Mouse (Mus musculus): ENCODE data around the gene Wasf3. TPM values are rescaled to one million over a fixed set of nuclear protein-coding genes. Genes with fewer than 3 reads are reported as not detected.

The Wasf3 gene
- 10 to 100 TPM; 23.8 to 26.9 (median 25.3) TPM for total RNA-seq (2022)

- peak; percentile 71 for DNase-seq
These were observed at the start of gene Wasf3 for GRCm38 (mm10) chr5:146384935-146385591. Gene Wasf3, plus strand, starts transcription at chr5:146384985.

DNA sequence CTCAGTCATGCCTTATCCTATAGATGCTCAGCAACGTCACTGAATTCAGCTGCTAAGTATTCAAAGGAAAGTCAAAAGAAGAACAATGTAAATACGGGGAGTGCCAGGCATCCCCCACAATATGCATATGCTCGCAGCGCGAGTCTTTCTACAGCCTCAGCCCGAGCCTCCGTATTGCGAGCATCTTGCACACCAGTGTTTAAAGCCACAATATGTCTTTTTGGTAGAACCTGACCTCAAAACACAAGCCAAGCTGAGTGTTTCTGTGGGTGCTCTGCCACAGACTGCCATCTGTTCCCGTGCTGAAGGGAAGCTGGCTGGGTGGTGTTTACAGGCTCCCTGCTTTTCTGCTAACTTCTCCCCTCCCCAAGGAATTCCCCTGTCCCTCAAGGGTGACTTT lies 46.7 kb upstream of the Wasf3 start:
- DNase-seq = no peak

- DNase-seq = no peak
These were observed 44.7 kb upstream of the Wasf3 start for GRCm38 (mm10) chr5:146340037-146340436.

GRCm38 (mm10) chr5:146344911-146345686 lies 39.7 kb upstream of the Wasf3 start:
- DNase-seq = no peak

GRCm38 (mm10) chr5:146347081-146347480 lies 37.7 kb upstream of the Wasf3 start:
- DNase-seq = no peak

- DNase-seq = no peak
These were observed 35.6 kb upstream of the Wasf3 start for GRCm38 (mm10) chr5:146349183-146349582.

DNA sequence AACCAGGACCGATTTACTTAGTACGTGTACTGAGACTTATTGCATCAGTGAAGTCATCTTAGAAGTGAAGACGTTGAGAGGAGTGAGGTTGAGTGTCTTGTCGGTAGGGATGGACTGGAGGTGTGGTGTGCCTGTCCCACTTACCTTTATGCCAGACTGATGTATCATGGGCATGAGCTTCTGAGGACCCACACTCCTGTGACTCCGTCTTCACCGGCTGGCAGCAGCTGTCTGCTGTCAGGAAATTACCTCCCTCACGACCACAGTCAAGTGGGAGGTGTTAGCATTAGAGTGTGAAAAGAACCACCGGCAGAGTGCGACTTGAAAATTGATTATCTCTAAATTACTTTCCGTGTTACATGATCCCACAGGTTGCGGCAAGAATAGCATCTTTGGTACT lies 34.0 kb upstream of the Wasf3 start:
- DNase-seq = no peak

GRCm38 (mm10) chr5:146352006-146352405 lies 32.8 kb upstream of the Wasf3 start:
- peak; percentile 55 for DNase-seq

- DNase-seq = no peak
These were observed 24.4 kb upstream of the Wasf3 start for GRCm38 (mm10) chr5:146360386-146360785.

- DNase-seq = peak; percentile 39
These were observed 22.1 kb upstream of the Wasf3 start for GRCm38 (mm10) chr5:146362711-146363110.

DNA sequence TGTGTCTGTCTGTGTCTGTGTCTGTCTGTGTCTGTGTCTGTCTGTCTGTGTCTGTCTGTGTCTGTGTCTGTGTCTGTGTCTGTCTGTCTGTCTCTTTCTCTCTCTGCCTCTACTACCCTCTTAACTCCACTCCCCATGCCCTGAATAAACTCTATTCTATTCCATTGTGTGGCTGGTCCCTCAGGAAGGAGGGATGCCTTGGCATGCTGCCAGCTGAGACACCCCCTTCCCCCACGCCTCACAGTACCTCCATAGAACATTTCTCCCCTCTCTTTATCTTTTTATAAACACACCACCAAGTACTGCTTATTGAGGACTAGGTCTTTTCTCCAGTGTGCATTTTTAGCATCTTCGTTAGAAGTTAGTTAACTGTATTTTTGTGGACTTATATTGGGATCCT lies 16.4 kb upstream of the Wasf3 start:
- DNase-seq = no peak

- no peak for DNase-seq
These were observed 15.8 kb upstream of the Wasf3 start for GRCm38 (mm10) chr5:146368971-146369370.

GRCm38 (mm10) chr5:146370794-146371193 lies 14.0 kb upstream of the Wasf3 start:
- no peak for DNase-seq

GRCm38 (mm10) chr5:146373238-146373637 lies 11.5 kb upstream of the Wasf3 start:
- DNase-seq = no peak

DNA sequence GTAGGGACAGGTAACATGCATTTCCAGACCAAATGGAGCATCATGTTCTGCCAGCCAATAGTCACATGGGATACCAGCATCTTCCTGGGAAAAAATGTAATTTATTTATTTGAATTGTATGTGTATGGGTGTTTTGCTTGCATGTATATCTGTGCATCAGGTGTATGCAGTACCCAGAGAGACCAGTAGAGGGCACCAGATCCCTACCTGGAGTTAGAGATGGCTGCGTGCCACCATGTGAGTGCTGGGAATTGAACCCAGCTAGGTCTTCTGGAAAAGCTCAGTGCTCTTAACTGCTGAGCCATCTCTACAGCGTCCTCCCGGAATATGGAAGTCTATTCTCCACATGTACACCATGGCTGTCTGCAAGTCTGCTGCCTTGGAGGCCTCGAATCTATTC lies 8.2 kb upstream of the Wasf3 start:
- no peak for DNase-seq

DNA sequence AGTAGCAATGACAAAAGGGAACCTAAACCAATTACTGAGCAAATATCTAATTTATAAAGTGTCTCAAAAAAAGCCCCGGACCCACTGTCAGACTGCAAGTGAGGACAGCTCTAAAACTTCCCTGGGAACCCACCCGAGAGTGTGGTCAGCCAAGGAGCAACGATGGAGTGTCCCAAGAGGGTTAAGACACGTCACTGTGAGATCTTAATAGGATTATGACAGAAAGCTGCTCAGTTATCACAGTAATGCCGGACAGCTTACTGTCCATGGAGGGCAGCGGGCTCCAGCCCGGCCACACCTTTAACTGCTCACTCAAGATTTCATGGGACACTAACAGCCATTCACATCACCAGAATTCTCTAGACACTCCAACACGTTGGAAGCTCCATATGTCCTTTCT lies 4.7 kb upstream of the Wasf3 start:
- no peak for DNase-seq

- no peak for DNase-seq
These were observed 2.5 kb upstream of the Wasf3 start for GRCm38 (mm10) chr5:146382268-146382667.

GRCm38 (mm10) chr5:146383401-146383800 lies 1.4 kb upstream of the Wasf3 start:
- no peak for DNase-seq

- no peak for DNase-seq
These were observed 1.2 kb downstream of the Wasf3 start for GRCm38 (mm10) chr5:146385989-146386388.

- no peak for DNase-seq
These were observed 2.1 kb downstream of the Wasf3 start for GRCm38 (mm10) chr5:146386906-146387305.

- DNase-seq = no peak
These were observed 9.8 kb downstream of the Wasf3 start for GRCm38 (mm10) chr5:146394563-146394962.

DNA sequence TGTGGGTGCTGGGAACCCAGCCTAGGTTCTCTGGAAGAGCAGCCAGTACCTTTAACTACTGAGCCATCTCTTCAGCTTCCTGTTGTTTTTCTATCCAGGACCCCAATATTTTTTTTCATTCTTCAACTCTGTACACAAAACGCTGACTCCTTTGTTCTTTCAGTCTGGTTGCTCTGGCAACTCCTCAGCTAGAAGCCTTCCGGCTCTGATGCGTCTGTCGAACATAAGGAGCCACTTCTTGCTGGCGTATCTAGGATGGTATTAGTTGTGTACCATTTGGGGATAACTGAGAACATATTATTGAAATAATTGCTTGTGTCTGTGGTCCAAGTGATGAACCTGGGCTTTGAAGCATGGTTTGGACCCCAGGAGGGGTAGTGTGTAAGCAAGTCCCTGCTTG lies 12.5 kb downstream of the Wasf3 start:
- no peak for DNase-seq

DNA sequence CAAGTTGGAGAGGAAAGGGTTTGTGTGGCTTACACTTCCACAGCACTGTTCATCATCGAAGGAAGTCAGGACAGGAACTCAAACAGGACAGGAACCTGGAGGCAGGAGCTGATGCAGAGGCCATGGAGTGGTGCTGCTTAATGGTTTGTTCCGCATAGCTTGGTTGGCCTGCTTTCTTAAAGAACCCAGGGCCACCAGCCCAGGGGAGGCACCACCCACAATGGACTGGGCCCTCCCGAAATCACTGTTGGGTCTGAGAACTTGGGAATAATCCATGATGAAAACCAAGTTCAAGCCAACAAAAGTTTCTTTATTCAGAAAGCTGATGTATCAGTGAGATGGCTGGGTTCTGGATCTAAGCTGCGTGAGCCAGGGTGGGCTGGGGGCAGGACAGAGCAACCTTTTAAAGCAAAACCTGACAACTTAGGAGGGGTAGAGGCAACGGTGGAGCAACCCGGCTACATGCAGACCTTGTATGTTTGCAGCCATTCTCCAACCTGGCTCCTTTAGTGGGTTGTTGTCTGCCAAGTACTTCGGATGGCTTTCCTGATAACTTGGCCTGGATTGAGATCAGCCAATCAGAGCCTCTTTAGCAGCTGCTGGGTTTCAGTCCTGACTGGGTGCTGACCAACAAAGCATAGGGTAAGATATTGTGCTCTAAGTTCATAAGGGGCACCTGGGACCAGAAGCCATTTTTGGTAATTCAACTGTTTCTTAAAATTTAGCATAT lies 13.8 kb downstream of the Wasf3 start:
- DNase-seq = no peak
